Mouse (Mus musculus) induced T-regulatory cell, adult 2 months (primary cell): ENCODE measurements around the gene Fbxl13.

Source experiments
- DNase-seq: peaks from one replicate; pipeline ENCODE4 v3.0.0-alpha.2; 2012; ENCODE audit warnings: low read depth

Fbxl13 gene

DNA sequence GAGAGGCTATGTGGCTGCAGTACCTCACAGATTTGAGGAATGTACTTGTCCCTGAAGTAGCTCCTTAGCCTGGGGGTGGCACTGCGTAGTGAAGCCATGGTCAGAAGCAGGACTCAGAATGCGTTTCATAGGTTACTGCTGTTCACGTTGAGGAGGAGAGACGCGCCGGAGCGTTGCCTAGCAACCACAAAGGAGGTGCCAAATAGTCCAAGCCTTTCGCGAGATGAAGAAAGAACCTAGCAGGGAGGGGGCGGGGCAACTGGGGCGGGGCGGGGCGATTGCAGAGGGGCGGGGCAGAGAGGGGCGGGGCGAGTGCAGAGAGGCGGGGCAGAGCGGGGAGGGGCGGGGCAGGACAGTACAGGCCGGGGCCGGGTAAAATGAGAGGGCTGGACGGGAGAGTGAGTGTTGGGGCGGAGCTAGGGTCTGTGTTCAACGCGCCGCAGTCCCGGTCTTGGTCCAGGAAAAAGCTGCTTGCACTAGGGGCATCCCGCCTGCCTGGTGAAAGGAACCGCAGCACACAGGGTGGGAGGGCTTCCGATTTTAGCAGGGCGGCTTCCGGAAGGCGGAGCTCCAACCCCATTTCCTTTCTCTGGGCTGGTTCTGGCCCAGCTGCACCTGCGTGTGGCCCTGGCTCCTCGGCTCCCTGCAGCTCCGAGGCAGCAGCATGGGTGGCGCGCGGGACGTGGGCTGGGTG lies at the start of gene Fbxl13, which contains the start of gene Armc10:
TSS of gene Fbxl13 (minus strand) at position 196 of the 694 bp plus-strand sequence.
TSS of gene Armc10 (plus strand) at position 375 of the 694 bp plus-strand sequence.
- DNase-seq, result peak; percentile 95

GRCm38 (mm10) chr5:21694854-21695490 lies 49.5 kb upstream of the Fbxl13 start:
- DNase-seq, result no peak

GRCm38 (mm10) chr5:21693372-21693870 lies 48.0 kb upstream of the Fbxl13 start:
- no peak for DNase-seq

- DNase-seq, result no peak
These were observed 46.8 kb upstream of the Fbxl13 start for GRCm38 (mm10) chr5:21692230-21692629.

DNA sequence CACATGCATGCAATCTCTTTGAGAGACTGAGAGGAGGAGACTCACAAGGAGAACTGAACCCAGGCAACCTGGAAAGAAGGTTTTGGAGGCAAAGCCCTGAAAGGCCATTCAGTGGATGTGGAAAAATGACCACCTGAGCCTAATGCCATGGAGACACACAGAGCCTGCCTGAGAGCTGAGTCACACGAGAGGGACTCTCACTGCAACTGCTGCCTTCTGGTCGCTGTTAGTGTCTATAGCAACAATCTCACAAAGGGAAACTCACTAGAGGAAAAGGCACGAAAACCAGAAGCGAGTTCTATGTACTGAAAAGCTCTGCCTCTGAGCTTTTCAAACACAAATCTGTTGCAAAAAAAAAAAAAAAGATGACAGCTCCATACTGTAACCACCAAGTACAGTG lies 41.6 kb upstream of the Fbxl13 start:
- DNase-seq, result no peak

- no peak for DNase-seq
These were observed 39.6 kb upstream of the Fbxl13 start for GRCm38 (mm10) chr5:21685001-21685400.

- no peak for DNase-seq
These were observed 38.4 kb upstream of the Fbxl13 start for GRCm38 (mm10) chr5:21683811-21684210.

GRCm38 (mm10) chr5:21680940-21681339 lies 35.5 kb upstream of the Fbxl13 start:
- DNase-seq, result no peak

GRCm38 (mm10) chr5:21680029-21680428 lies 34.6 kb upstream of the Fbxl13 start:
- no peak for DNase-seq

DNA sequence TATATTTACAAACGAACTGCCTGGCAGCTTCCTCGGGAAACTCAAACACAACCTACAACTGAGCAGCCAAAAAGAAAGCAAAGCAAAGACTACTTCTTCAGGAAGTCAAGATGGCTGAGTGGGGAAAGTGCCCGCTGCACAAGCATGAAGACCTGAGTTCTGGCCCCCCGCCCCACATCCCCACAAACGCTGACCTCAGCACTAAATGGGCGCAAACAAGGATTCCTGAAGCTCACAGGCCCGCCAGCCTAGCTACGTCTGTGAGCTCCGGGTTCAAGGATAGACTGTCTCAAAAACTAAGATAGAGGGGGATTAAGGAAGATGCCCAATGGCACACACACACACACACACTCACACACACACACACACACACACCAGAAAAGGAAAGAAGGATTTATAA lies 32.9 kb upstream of the Fbxl13 start:
- no peak for DNase-seq

- no peak for DNase-seq
These were observed 32.5 kb upstream of the Fbxl13 start for GRCm38 (mm10) chr5:21677939-21678338.

- DNase-seq, result no peak
These were observed 30.1 kb upstream of the Fbxl13 start for GRCm38 (mm10) chr5:21675494-21675893.

DNA sequence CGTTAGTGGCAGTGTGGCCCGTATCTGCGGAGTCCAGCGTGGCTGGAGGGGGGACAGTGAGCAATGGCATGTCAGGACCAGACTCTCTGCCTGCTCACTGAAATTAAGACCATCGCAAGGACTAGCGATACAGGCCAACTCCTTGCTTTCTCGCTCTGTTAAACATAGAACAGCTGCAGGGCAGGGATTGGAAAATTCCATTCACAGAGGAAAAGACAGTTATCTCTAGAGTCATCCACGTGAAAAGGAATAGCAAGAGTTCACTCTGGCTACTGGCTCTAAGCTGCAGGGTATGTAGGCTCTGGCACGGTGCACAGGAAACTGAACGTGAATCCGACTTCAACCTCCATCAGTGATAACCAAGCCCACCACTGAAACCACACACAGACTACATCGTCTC lies 29.6 kb upstream of the Fbxl13 start:
- no peak for DNase-seq

DNA sequence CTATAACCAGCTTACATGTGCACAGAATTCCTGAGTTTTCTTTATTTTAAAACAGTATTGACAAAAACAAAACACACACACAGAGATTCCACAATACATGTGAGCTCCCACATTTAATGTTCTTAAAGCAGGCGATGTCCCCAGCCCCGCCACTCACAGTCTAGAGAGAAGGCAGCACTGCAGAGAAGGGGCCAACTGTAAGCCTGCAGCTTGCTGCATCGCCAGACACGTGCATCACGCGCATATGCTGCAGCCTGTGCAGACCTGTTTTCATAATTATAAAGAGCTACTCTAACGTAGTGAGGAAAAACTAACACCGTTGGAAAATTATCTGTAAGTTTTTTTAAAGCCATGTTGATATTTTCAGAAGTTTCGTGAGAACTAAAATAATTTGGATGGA lies 28.3 kb upstream of the Fbxl13 start:
- DNase-seq, result peak; percentile 10

DNA sequence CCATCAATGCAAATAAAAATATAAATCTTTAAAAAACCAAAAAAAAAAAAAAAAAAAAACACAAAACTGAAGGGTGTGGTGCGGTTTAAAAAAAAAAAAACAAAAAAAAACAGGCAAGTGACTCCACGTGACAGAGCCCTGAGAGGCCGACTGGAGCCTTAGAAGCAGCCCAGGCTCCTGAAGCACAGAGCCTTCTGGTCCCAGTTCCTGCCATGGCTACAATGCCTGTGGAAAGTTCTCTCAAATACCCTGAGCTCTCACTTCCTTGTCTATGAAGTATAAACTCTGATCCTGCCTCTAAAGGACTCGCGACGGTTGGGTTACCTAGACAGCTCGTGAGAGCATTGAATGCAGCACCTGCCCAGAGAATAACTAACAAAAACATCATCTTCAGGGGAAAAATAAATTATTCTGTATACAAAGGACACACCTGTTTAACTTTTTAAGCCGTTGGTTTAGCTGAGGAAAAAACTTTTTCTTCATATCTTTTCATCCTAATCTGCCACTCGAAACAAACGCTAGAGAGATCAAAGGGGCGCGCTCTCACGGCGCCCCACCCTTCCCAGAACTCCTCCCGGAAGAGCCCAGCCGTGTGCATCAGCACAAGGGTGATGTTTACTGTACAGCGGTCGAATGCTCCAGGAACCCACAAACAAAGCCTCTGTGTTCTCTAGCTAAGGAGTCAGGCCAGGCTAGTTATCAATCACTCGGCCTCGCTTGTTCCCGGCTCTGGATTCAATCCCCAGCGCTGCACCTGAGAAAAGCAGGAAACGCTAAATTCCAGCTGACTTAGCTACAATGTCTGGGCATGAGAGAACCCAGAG lies 27.6 kb upstream of the Fbxl13 start:
- peak; percentile 76 for DNase-seq

GRCm38 (mm10) chr5:21669307-21669706 lies 23.9 kb upstream of the Fbxl13 start:
- DNase-seq, result no peak

- no peak for DNase-seq
These were observed 22.0 kb upstream of the Fbxl13 start for GRCm38 (mm10) chr5:21667191-21668137.

DNA sequence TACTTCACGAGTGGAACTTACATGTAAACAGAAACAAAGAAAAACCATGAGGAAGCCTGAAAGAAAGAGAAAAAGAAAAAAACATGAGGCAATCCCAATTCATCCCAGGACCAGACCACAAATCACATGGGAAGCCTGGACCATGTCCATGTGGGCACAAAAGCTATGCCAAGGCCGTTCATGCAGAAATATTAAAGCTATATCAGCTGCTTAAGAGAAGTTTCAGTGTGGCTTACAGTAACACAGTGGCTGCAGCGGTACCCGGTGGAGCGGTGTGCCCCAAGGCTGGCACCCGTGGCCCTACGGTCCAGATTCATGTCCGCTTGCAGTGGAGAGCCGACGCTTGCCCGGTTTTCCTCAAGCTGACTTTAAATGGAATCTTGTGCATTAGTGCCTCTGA lies 17.6 kb upstream of the Fbxl13 start:
- no peak for DNase-seq

DNA sequence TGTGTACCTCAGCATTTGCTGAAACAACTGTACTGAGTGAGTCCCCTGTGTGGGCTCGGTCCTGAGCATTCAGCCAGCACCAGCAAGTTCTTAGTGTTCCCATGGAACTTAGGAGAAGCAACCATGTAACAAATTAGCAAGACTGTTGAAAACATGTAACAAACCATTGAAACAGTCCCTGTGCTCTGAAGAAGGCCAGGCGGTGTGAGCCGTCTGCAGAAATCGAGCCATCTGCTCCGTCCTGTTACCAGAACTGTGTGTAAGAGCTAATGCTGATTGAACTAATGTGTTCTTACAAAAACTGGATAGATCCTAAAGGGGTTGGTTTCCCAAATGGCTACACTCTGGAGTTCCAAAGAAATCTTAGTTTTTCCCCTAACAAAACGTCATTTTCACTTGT lies 15.4 kb upstream of the Fbxl13 start:
- DNase-seq, result no peak

DNA sequence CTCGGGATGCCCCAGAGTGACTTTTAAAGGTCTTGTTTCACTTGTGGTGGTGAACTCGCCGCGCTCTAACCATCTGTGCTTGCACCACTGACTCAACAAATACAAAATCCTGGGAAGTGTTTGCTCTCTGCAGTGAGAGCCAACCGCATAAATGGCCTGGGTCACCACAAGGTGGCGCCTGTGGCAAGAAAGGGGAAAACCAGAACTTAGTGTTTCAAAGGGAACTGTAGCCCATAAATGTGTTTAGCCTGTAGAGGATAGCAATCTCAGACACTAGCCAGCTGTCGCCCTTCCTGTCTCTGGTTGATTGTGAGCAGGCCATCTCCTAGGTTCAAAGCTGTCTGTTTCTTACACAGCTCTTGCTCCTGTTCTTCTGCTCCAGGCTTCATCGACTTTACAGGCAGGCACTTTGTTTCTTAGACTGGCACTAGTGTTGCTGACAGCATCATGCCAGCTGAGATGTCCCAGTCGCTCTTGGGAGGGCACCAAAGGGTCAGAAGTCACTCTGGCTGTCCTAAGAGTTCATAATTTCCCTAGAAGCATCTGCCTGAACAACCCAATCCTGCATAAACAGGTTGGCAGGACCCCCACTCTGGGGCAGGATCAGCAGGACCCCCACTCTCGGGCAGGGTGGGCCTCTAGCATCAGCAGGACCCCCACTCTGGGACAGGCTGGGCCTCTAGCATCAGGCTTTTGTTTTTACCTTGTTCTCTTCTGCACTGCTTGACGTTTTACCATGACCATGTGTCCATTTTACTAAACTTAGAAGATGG lies 13.4 kb upstream of the Fbxl13 start:
- peak; percentile 77 for DNase-seq

GRCm38 (mm10) chr5:21658038-21658437 lies 12.6 kb upstream of the Fbxl13 start:
- DNase-seq, result no peak
